Mouse (Mus musculus) liver, adult 2 months (tissue): Measurements from ENCODE around the gene Prpf18. TPM values are rescaled to one million over a fixed set of nuclear protein-coding genes. Genes with fewer than 3 reads are reported as not detected.

Experiments
- DNase-seq: peaks from one replicate; pipeline ENCODE4 v3.0.0-alpha.2; 2011; ENCODE audit warnings: low read depth, low spot score; ENCODE audit errors: extremely low read depth
- H3K27ac ChIP-seq: fragments of 200-500 bp; replicated peaks from 2 replicates; pipeline ENCODE4 v1.5.1; 2012; ENCODE audit warnings: low read depth, mild to moderate bottlenecking, control low read depth, inconsistent platforms, low read length; ENCODE audit not compliant: insufficient read depth
- H3K27me3 ChIP-seq: fragments of 200-500 bp; 2 replicates; pipeline ENCODE4 v1.6.1; 2012; ENCODE audit warnings: mild to moderate bottlenecking, moderate library complexity, low read length, inconsistent platforms; ENCODE audit not compliant: control insufficient read depth, insufficient read depth
- H3K36me3 ChIP-seq: fragments of 200-500 bp; 2 replicates; pipeline ENCODE4 v1.6.1; 2012; ENCODE audit warnings: low read length, inconsistent platforms; ENCODE audit not compliant: control insufficient read depth, insufficient read depth
- H3K4me1 ChIP-seq: fragments of 200-500 bp; 2 replicates; pipeline ENCODE4 v1.6.1; 2011; ENCODE audit warnings: low read length; ENCODE audit not compliant: control insufficient read depth, insufficient read depth
- H3K4me3 ChIP-seq: fragments of 200-500 bp; 2 replicates; pipeline ENCODE4 v1.5.1; 2011; ENCODE audit warnings: low read depth, mild to moderate bottlenecking, control low read depth, low read length, moderate library complexity; ENCODE audit not compliant: insufficient read depth
- H3K79me2 ChIP-seq: fragments of 200-500 bp; 2 replicates; pipeline ENCODE4 v1.6.1; 2012; ENCODE audit warnings: inconsistent platforms, mild to moderate bottlenecking, low read length, moderate library complexity; ENCODE audit not compliant: control insufficient read depth, insufficient read depth
- H3K9ac ChIP-seq: fragments of 200-500 bp; 2 replicates; pipeline ENCODE4 v1.6.1; 2012; ENCODE audit warnings: low read depth, mild to moderate bottlenecking, control low read depth, inconsistent platforms, low read length
- CTCF ChIP-seq: fragments of 200-500 bp; IDR thresholded peaks from 2 replicates; pipeline ENCODE4 v1.5.1; 2011; ENCODE audit warnings: low read depth, low read length, control low read depth
- POLR2A ChIP-seq: fragments of 200-500 bp; IDR thresholded peaks from 2 replicates; pipeline ENCODE4 v1.6.1; 2011; ENCODE audit warnings: low read length, control low read depth; ENCODE audit not compliant: insufficient read depth; ENCODE audit errors: extremely low read depth
- WGBS: fragments of 180-500 bp; shearing (Covaris S2); methylation state at CpG from one replicate; pipeline ENCODE4 v1.1.7; 2018; 5-methylcytosine and 5-hydroxymethylcytosine counted together
- polyA plus RNA-seq: library from polyadenylated mRNA; depleted of rRNA; stranded (reverse); fragments of >200 nt; gene quantifications from 2 replicates; pipeline ENCODE4 v1.2.3, GENCODE M21; 2012
- total RNA-seq: library from RNA; depleted of rRNA; stranded (reverse); fragments of >200 nt; gene quantifications from 2 replicates; pipeline ENCODE4 v1.2.3, GENCODE M21; 2014

Prpf18 gene
- total and polyA plus RNA-seq, 2 experiments = 7.8 to 40.9 TPM

DNA sequence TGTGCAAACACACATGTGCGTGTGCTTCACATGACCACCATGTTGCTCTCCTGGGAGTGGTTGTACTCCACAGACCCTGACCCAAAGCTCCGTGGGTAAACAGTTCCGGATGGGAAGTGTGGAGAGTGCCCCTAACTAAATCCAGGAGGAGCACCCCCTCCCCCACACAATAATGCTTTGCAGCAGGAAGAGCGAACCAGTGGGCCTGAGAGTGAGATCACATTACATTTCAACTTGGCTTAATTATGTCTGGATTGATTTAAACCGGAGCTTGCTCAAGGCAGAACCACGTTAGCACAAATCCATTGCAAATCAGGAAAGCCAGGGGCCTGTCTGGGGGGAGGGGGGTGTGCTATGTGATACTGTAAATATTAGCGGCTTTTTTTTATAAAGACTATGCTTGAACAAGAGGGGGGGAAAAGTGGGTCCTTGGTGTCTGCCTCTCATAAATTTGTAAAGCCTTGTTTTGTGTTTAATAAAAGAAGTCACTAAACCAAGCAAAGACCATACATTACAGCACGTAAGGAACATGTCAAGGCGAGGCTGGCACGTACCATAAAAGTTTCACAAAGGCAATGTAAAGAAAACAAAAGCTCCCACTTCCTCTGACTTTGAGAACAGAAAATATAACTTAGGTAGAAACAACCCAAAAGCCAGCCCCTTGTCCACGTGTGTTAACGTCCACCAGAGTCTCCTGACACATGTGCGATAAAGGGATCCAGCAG is 64.1 kb downstream of the Prpf18 start:
- 80% methylated on average over 13 of the region's 13 CpGs for WGBS

DNA sequence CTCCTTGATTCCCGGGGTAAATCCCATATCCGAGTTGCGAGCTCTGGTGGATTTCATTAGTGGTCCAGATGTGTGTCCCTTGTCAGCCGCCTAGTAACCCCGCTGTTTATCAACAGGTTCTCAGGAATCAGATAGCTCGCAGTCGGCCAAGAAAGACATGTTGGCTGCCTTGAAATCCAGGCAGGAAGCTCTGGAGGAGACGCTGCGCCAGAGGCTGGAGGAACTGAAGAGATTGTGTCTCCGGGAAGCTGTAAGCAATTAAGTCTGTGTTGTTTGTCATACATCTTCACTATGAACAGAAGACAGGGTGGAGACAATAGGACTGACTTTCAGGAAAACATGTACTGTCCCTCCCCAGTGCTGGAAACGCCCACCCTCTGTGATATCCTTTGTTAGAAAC is 65.7 kb downstream of the Prpf18 start:
- WGBS = 75% methylated on average over 11 of the region's 11 CpGs
- Histone ChIP-seq H3K79me2 (no peaks in the 10 kb centered on the region), H3K4me1 (peaks cover 4% of the 10 kb centered on the region), H3K36me3 (peaks cover 5% of the 10 kb centered on the region), H3K27me3 (no peaks in the 10 kb centered on the region), H3K4me3 (no peak overlapping the region), H3K27ac (0 out of 2 replicates have a peak overlapping the region, but pooled peaks have one; percentile 26), H3K9ac (no peak overlapping the region; the same call in 1 of the 2 replicates)
- DNase-seq = no peak
- TF ChIP-seq POLR2A (no peak), CTCF (no peak)

More for the DNA sequence above, 64.1 kb downstream of the Prpf18 start:
- Histone ChIP-seq H3K9ac (no peak overlapping the region), H3K4me3 (no peak overlapping the region), H3K4me1 (peaks cover 8% of the 10 kb centered on the region), H3K79me2 (no peaks in the 10 kb centered on the region), H3K36me3 (peaks cover 6% of the 10 kb centered on the region), H3K27me3 (no peaks in the 10 kb centered on the region), H3K27ac (0 out of 2 replicates have a peak overlapping the region, but pooled peaks have one; percentile 7)
- DNase-seq = no peak
- TF ChIP-seq CTCF (no peak), POLR2A (no peak)

DNA sequence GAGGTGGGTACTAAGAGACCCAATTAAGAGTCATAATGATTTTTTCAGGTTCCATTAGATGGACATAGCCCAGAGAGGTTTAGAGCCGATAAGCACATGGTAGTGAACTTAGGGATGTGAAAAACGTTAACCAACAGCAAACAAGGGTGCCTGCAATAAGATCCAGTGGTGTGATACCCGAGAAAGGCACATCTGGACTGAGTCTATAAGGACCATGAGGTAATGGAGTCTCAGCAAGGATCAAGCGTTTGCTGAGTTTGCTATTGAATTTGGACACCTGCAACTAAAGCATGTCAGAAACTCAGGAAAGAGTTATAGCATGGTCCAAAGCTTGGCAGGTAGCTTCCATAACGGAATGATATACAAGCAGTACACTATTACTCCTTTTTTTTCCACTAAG is 67.7 kb downstream of the Prpf18 start:
- Histone ChIP-seq H3K27ac (no peak overlapping the region), H3K4me1 (peaks cover 6% of the 10 kb centered on the region), H3K36me3 (peaks cover 5% of the 10 kb centered on the region), H3K27me3 (no peaks in the 10 kb centered on the region), H3K9ac (no peak overlapping the region), H3K4me3 (no peak overlapping the region), H3K79me2 (no peaks in the 10 kb centered on the region)
- DNase-seq = no peak
- no peak for TF ChIP-seq CTCF
- no peak for TF ChIP-seq POLR2A
- 82% methylated on average over 5 of the region's 5 CpGs for WGBS

DNA sequence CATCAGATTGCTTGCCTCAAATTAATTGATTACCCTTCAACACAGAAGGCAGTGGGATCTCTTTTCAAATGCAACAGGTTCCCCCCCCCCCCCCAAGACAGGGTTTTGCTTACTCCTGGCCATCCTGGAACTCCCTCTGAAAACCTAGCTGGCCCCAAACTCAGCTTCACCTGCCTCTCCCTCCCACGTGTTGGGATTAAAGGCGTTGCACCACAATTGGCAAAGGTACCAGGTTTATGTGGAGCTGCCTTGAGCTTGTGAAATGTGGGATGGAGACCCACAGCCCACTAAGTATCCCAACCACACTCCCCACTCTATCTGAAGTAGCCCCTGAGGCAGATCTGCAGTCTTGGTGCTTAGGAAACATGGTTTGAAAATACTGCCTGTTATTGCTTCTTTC is 69.0 kb downstream of the Prpf18 start:
- no peaks in the 10 kb centered on the region for H3K79me2 ChIP-seq
- H3K36me3 ChIP-seq = peaks cover 5% of the 10 kb centered on the region
- H3K4me3 ChIP-seq = no peak overlapping the region
- no peak overlapping the region for H3K27ac ChIP-seq
- 58% methylated on average over 2 of the region's 2 CpGs for WGBS
- peaks cover 2% of the 10 kb centered on the region for H3K4me1 ChIP-seq
- no peak for DNase-seq
- no peaks in the 10 kb centered on the region for H3K27me3 ChIP-seq
- no peak overlapping the region for H3K9ac ChIP-seq
- TF ChIP-seq POLR2A (no peak), CTCF (no peak)

DNA sequence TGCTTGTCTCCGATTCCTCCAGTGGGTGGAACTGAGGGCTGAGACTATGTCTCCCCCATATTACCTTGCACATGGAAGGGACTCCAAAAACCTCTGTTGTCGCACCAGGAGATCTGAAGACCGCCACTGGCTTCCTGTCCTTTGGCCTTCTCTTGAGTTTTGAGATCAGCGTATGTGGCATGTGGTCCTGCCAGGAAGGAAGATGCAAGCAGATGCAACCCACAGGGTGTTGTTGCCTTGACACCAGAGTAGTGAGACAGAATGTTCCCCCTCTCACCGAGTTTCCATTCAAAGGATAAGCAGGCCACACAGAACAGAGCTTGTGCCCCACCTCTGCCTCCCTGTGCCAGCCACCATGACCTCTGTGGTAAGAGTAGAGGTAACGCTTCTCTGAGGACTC is 71.2 kb downstream of the Prpf18 start:
- Histone ChIP-seq H3K9ac (no peak overlapping the region), H3K79me2 (no peaks in the 10 kb centered on the region), H3K4me3 (no peak overlapping the region), H3K27me3 (no peaks in the 10 kb centered on the region), H3K4me1 (peaks cover 2% of the 10 kb centered on the region), H3K27ac (no peak overlapping the region), H3K36me3 (peaks cover 6% of the 10 kb centered on the region; the same call in 1 of the 2 replicates)
- DNase-seq = no peak
- WGBS = 78% methylated on average over 6 of the region's 6 CpGs
- TF ChIP-seq CTCF (no peak), POLR2A (no peak)
